Mouse (Mus musculus) subcutaneous adipose tissue, adult 2 months (tissue): ENCODE results near the gene Capn13. TPM values are rescaled to one million over a fixed set of nuclear protein-coding genes. Genes with fewer than 3 reads are reported as not detected.

Source experiments
- polyA plus RNA-seq: library from polyadenylated mRNA; depleted of rRNA; stranded (reverse); fragments of >200 nt; gene quantifications from 2 replicates; pipeline ENCODE4 v1.2.3, GENCODE M21; 2012; ENCODE audit warnings: low replicate concordance; rRNA removed

Capn13 gene
- 0.14 and 0.28 TPM in 2 replicates for polyA plus RNA-seq

DNA sequence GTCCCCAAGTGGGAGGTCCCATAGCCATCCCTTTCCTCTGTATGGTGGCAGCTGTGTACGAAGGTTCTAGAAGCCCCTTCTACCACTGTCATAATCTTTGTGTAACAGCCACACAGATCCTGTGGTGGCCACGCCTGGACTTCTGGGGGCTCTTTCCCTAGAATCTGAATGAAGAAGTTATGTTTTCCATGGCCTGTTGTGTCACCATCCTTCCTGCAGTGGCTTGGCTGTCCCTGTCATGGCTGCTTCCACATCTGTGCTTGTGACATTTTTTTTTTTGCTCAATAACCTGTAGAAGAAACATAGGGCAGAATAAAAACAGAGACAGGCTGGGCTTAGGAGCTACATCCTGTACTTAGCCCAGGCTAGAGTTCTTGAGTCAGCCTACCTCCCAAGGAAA lies at the start of gene Capn13:
TSS of gene Capn13 (minus strand) at position 5 of the 400 bp plus-strand sequence.

